Mouse (Mus musculus) embryonic facial prominence, embryonic 15.5 days (tissue): ENCODE results near the gene Zhx3. TPM values are rescaled to one million over a fixed set of nuclear protein-coding genes. Genes with fewer than 3 reads are reported as not detected.

Experiments used
- ATAC-seq: fragments of 200-750 bp; cut with Nextera tagmentation; 2 replicates; pipeline ENCODE4 v1.8.0; 2017; ENCODE audit warnings: low read depth, moderate TSS enrichment; ENCODE audit not compliant: insufficient number of reproducible peaks, low FRiP score, low TSS enrichment
- H3K27ac ChIP-seq: fragments of 300-500 bp; sonication (generic); replicated peaks from 2 replicates; pipeline ENCODE4 v1.5.1; 2015; ENCODE audit warnings: mild to moderate bottlenecking, inconsistent platforms
- H3K27me3 ChIP-seq: fragments of 300-500 bp; sonication (generic); 2 replicates; pipeline ENCODE4 v1.6.1; 2015; ENCODE audit warnings: inconsistent platforms
- H3K36me3 ChIP-seq: fragments of 300-500 bp; sonication (generic); 2 replicates; pipeline ENCODE4 v1.6.1; 2015; ENCODE audit warnings: mild to moderate bottlenecking, inconsistent platforms
- H3K4me1 ChIP-seq: fragments of 300-500 bp; sonication (generic); 2 replicates; pipeline ENCODE4 v1.6.1; 2015; ENCODE audit warnings: inconsistent platforms
- H3K4me2 ChIP-seq: fragments of 300-500 bp; sonication (generic); replicated peaks from 2 replicates; pipeline ENCODE4 v1.6.1; 2015; ENCODE audit warnings: mild to moderate bottlenecking, inconsistent platforms
- H3K4me3 ChIP-seq: fragments of 300-500 bp; sonication (generic); replicated peaks from 2 replicates; pipeline ENCODE4 v1.5.1; 2015; ENCODE audit warnings: mild to moderate bottlenecking, inconsistent platforms
- H3K9ac ChIP-seq: fragments of 300-500 bp; sonication (generic); 2 replicates; pipeline ENCODE4 v1.6.1; 2015; ENCODE audit warnings: inconsistent platforms
- H3K9me3 ChIP-seq: fragments of 300-500 bp; sonication (generic); replicated peaks from 2 replicates; pipeline ENCODE4 v1.6.1; 2016; ENCODE audit warnings: inconsistent platforms
- WGBS: fragments of 180-500 bp; shearing (Covaris S2); methylation state at CpG from one replicate; pipeline ENCODE4 v1.1.7; 2015; 5-methylcytosine and 5-hydroxymethylcytosine counted together
- polyA plus RNA-seq: library from polyadenylated mRNA; unstranded; fragments of >200 nt; fragmentation: Nextera tagmentation; extraction: Ambion mirVana; gene quantifications from 2 replicates; pipeline ENCODE4 v1.2.1, GENCODE M21; 2015

Zhx3 gene
- polyA plus RNA-seq, 1 experiment from 2014 or later: 14.3 TPM

DNA sequence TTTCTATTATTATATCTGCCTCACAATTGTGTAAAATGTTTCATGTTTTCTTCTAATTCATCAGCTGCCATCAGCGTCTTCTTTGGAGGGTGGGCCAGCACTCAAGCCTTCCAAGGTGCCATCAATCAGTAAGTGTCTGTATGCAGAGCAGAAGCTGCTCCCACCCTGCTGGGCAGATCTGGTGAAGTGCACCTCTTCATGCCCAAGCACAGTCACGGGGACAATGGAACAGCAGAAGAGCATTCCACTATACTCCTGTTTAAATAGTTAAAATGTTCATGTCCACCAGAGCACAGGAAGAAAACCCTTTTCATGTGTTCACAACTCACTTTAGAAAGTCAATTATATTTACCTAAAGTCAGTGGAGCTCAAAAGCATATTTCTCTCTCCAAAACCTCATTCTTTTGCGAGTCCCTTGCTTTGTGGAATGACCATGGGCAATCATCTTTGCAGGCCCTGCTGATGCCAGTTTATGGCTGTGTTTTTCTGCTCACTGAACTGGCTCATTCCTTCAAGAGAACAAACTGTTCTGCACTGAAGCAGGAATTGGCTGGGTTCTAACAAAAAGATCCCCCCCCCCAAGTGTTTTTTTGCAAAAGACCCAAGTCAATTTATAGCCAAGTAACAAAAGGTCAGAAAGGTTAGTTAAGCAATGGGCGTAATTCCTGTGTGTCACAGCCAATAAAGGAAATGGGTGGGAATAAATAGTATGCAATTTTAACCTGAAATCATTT, 67.8 kb downstream of the Zhx3 start:
- no peak overlapping the region for H3K27ac ChIP-seq
- H3K4me1 ChIP-seq: no peaks in the 10 kb centered on the region
- no peaks in the 10 kb centered on the region for H3K9me3 ChIP-seq
- WGBS: 73% methylated on average over 4 of the region's 4 CpGs
- no peaks in the 10 kb centered on the region for H3K36me3 ChIP-seq
- H3K4me3 ChIP-seq: no peak overlapping the region
- no peaks in the 10 kb centered on the region for H3K27me3 ChIP-seq
- H3K9ac ChIP-seq: no peak overlapping the region
- ATAC-seq: no peak
- H3K4me2 ChIP-seq: no peak overlapping the region

DNA sequence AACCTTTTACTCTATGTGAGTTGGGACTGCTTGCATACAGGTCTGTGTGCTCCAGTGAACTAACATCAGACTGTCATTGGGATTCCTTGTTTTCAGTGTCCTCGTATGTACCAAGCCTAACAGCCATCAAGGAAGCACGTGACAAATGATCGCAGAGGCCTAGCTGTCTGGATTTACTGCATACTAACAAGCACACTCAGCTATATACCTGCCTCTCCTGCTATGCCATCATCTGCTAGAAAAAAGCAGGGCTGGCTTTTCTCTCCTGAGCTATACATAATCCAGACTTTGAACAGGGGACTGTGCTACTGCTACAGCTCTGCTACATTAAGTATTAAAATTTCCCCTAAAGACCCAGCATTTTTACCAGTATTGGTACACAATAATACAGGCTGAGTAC, 70.5 kb downstream of the Zhx3 start:
- Histone ChIP-seq H3K9me3 (no peaks in the 10 kb centered on the region), H3K9ac (no peak overlapping the region), H3K27me3 (no peaks in the 10 kb centered on the region), H3K4me3 (no peak overlapping the region), H3K36me3 (no peaks in the 10 kb centered on the region), H3K27ac (no peak overlapping the region), H3K4me2 (no peak overlapping the region), H3K4me1 (no peaks in the 10 kb centered on the region)
- 85% methylated on average over 3 of the region's 3 CpGs for WGBS
- no peak for ATAC-seq

DNA sequence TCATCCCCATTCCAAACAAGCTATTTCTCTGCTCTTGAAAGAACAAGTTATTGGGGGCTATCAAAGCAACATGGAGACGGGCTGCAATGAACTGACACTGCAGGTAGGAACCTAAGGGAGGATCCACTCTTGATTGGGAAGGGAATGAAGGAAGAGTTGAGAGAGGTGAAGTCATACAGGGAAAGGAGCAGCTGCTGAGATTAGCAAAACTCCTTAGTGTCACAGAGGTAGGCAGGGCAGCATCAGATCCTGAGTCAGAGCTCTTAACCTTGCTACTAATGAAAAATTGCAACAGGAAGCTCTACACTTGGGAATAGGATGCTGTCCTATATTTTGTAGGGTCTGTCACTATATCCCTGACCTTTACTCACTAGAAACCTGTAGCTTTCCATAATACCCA, 71.8 kb downstream of the Zhx3 start:
- H3K9me3 ChIP-seq: no peaks in the 10 kb centered on the region
- ATAC-seq: no peak
- 85% methylated on average over 1 of the region's 1 CpGs for WGBS

DNA sequence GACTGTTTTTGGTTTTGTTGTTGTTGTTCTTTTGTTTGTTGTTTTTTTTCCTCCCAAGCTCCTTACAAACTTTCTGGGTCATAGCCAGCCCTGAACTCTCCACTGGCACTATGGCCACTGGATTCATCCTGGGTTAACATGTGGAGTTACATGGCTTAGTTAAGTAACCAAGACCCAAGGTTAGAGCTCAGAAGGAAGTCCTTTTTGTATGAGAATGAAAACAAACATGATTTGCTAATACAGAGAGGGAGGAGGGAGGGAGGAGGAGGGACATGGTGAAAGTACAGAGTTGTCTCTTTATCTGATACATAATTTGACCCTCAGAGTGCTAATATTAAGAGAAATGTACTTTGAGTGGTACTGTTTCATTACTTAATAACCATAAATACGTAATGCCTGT, 74.6 kb downstream of the Zhx3 start:
- Histone ChIP-seq H3K9me3 (no peaks in the 10 kb centered on the region), H3K27me3 (no peaks in the 10 kb centered on the region), H3K4me1 (no peaks in the 10 kb centered on the region), H3K9ac (no peak overlapping the region), H3K4me2 (no peak overlapping the region), H3K27ac (no peak overlapping the region), H3K4me3 (no peak overlapping the region), H3K36me3 (no peaks in the 10 kb centered on the region)
- no peak for ATAC-seq
- WGBS: 72% methylated on average over 1 of the region's 1 CpGs

More for the DNA sequence above, 71.8 kb downstream of the Zhx3 start:
- Histone ChIP-seq H3K27me3 (no peaks in the 10 kb centered on the region), H3K36me3 (no peaks in the 10 kb centered on the region), H3K4me2 (no peak overlapping the region), H3K9ac (no peak overlapping the region), H3K4me3 (no peak overlapping the region), H3K4me1 (no peaks in the 10 kb centered on the region), H3K27ac (no peak overlapping the region)

DNA sequence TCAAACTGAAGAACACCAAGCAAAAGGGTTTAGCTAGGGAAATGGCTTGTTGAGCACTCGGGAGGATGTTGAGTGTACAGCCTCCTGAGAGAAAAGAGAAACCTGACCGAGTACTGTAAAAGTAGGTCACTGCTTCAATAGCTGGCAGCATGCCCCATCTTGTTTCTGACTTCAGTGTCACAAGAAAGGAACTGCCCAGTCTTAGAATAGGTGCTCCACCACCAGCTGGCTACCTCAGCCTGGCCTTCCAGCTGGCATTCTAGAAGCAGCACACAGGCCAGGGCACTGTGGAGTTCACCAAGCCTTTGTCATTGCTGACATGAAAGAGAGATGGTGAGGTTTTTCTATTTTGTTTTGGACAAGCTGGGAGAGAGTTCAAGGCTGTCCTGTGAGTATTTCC, 75.8 kb downstream of the Zhx3 start:
- Histone ChIP-seq H3K9ac (no peak overlapping the region), H3K27me3 (no peaks in the 10 kb centered on the region), H3K9me3 (no peaks in the 10 kb centered on the region), H3K36me3 (no peaks in the 10 kb centered on the region), H3K4me1 (no peaks in the 10 kb centered on the region), H3K27ac (no peak overlapping the region), H3K4me3 (no peak overlapping the region), H3K4me2 (no peak overlapping the region)
- WGBS: 48% methylated on average over 2 of the region's 2 CpGs
- ATAC-seq: no peak

DNA sequence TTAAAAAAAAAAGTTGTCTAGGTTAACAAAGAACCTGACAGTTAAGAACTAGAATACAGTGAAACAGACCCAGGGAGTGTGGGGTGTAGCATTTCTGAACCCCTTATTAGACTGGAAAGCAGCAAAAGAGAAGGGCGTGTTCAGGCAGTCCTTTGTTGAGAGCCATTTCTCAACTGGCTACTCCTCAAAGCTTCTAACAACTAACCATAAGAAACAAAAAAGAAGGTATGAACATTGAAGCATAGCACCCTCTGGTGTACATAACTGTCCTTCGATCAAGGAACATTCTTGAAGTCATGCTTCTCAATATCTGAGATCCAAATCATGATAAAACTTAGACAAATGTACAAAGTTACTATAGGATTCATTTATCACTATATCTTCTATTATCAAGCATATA, 79.7 kb downstream of the Zhx3 start:
- Histone ChIP-seq H3K9me3 (no peaks in the 10 kb centered on the region), H3K4me1 (no peaks in the 10 kb centered on the region), H3K36me3 (no peaks in the 10 kb centered on the region), H3K9ac (no peak overlapping the region), H3K4me3 (no peak overlapping the region), H3K27me3 (no peaks in the 10 kb centered on the region), H3K4me2 (no peak overlapping the region), H3K27ac (no peak overlapping the region)
- 55% methylated on average over 2 of the region's 2 CpGs for WGBS
- ATAC-seq: no peak

DNA sequence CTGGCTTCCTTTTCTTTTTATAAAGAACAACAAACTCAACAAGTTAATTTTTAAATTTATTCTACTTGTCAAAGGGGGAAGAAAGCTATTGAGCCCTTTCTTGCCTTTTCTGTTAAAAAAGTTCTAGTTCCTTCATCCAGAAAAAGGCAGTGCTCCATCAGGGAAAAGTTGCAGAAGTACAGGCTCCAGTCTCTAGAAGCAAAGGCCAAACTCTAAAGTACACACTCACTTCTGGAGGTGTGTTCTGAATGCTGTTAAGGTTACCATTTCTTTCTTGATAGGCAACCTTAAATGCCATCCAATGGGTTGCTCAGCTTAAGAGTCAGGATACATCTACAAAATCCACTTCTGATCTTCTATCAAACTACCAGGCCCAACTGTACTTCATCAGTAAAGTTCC, 83.1 kb downstream of the Zhx3 start:
- ATAC-seq: no peak

DNA sequence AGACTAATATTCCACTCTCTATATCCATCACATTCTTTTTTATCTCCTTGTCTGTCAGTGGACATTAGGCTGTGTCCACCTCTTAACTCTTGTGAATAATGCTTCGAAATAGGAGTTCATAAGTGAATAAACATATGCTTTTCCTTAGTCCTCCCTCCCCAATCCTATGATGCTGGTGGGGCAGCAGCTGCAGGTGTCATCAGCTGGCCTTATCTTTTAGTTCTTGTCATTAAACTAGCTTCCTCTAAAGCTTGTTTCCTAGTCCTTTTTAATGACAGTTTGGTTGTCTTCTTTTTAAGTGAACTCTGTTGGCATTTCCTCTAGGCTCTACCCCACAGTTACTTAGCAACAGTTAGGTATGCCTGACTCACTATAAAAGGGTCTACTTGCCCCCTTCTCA, 83.8 kb downstream of the Zhx3 start:
- Histone ChIP-seq H3K4me2 (no peak overlapping the region), H3K4me1 (peaks cover 4% of the 10 kb centered on the region; the same call in 1 of the 2 replicates), H3K27me3 (no peaks in the 10 kb centered on the region), H3K36me3 (no peaks in the 10 kb centered on the region), H3K9ac (no peak overlapping the region), H3K27ac (no peak overlapping the region), H3K9me3 (no peaks in the 10 kb centered on the region), H3K4me3 (no peak overlapping the region)
- 98% methylated on average over 1 of the region's 1 CpGs for WGBS
- ATAC-seq: no peak

More for the DNA sequence above, 83.1 kb downstream of the Zhx3 start:
- H3K27ac ChIP-seq: no peak overlapping the region
- peaks cover 4% of the 10 kb centered on the region; the same call in 1 of the 2 replicates for H3K4me1 ChIP-seq
- H3K9me3 ChIP-seq: no peaks in the 10 kb centered on the region
- no peaks in the 10 kb centered on the region for H3K36me3 ChIP-seq
- H3K27me3 ChIP-seq: no peaks in the 10 kb centered on the region
- no peak overlapping the region for H3K4me3 ChIP-seq
- H3K4me2 ChIP-seq: no peak overlapping the region
- no peak overlapping the region for H3K9ac ChIP-seq

DNA sequence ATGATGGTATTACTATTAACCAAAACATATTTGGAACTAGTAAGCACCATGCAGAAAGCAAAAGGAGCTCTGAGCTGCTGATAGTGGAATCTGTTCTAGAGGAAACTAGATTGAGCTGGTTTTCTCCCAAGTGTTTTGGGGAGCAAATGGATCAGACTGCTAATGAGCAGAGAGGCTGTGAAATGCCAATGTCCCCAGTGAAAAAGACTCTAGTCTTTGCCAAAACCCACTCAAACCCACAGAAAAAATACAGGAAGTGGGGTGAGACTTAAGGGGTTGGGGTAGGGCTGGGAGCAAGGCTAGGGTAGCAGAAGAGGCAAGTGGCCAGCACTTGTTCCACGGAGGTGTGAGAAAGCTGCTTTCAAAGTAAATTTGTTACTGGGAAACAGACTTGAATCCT, 86.5 kb downstream of the Zhx3 start:
- H3K36me3 ChIP-seq: peaks cover 5% of the 10 kb centered on the region
- H3K4me2 ChIP-seq: no peak overlapping the region
- no peak overlapping the region for H3K4me3 ChIP-seq
- no peaks in the 10 kb centered on the region for H3K9me3 ChIP-seq
- WGBS: 58% methylated on average over 1 of the region's 1 CpGs
- peaks cover 4% of the 10 kb centered on the region; the same call in 1 of the 2 replicates for H3K4me1 ChIP-seq
- no peak overlapping the region for H3K9ac ChIP-seq
- no peak for ATAC-seq
- H3K27ac ChIP-seq: no peak overlapping the region
- no peaks in the 10 kb centered on the region for H3K27me3 ChIP-seq

DNA sequence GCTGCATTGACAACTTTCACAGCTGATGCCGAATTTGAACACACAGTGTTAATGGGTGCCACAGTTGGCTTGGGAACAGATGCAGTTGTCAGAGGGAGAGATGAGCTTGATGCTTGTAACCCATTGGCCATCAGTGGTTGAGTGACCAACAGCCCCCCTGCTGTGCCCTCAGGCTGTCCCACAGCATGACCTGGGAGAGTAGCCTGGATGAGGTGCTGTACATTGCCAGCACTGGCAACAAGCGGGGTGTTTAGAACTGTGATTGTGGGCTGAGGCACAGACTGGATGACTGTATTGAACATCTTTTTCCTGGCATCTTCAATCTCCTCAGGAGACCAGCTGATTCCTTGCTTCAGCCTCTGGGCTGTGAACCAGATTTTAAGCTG, 92.0 kb downstream of the Zhx3 start:
- H3K36me3 ChIP-seq: peaks cover 29% of the 10 kb centered on the region
- no peak for ATAC-seq

DNA sequence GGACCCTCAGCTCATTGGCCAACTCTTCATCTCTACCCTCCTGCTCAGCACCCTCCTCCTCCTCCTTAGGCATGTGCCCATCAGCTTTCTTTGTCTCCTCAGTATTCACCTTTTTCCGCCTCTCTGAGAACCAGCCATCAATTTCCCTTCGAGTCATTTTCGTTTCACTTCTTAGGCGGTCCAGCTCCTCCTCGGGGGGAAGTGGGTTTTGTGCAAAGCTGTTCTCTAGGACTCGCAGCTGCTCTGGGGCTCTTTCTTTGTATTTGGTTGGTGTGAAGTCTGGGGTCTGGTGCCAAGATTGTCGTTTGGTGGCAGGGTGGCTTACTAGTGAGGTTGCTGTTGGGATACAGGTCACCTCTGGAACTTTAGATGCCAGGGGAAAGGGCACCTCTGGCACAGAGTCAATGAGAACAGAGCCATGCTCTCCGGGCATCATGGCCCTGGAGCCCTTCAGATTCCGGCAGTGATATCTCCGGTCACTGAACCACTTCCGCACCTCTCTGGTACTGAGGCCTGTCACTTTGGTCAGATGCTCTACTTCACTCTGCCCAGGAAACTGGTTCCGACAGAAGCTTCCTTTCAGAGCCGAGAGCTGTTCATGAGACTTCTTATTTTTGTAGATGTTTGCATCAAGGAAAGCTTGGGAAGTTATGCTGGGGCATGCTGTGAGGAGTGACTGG, 92.5 kb downstream of the Zhx3 start:
- ATAC-seq: no peak
- WGBS: 88% methylated on average over 13 of the region's 13 CpGs
- Histone ChIP-seq H3K27ac (no peak overlapping the region), H3K9me3 (no peaks in the 10 kb centered on the region), H3K27me3 (no peaks in the 10 kb centered on the region), H3K4me3 (no peak overlapping the region), H3K4me2 (no peak overlapping the region), H3K36me3 (peaks cover 29% of the 10 kb centered on the region), H3K9ac (no peak overlapping the region), H3K4me1 (no peaks in the 10 kb centered on the region)

More for the DNA sequence above, 92.0 kb downstream of the Zhx3 start:
- H3K9ac ChIP-seq: no peak overlapping the region
- 90% methylated on average over 2 of the region's 2 CpGs for WGBS
- H3K27me3 ChIP-seq: no peaks in the 10 kb centered on the region
- no peak overlapping the region for H3K4me3 ChIP-seq
- H3K9me3 ChIP-seq: no peaks in the 10 kb centered on the region
- no peaks in the 10 kb centered on the region; the same call in 1 of the 2 replicates for H3K4me1 ChIP-seq
- H3K4me2 ChIP-seq: no peak overlapping the region
- no peak overlapping the region for H3K27ac ChIP-seq

DNA sequence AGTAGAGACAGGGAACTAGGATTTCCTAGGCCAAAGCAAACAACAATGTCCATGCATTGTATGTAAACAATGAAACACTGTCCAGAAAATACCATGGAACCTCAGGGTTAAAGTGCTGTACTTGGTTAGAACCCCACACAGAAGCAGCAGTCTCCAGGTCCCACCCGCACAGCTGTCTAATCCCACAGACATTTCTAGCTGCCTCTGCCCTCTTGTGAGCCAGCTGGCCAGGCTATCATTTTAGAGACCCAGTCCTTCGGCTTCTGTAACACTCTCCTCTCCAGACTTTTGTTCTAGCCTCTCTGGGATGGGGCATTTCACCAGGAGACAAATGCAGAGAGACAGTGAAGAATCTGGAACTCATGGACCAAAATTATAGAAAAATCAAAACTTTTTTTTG, 94.8 kb downstream of the Zhx3 start:
- Histone ChIP-seq H3K4me3 (no peak overlapping the region), H3K9ac (no peak overlapping the region), H3K27me3 (no peaks in the 10 kb centered on the region), H3K27ac (no peak overlapping the region), H3K9me3 (no peaks in the 10 kb centered on the region), H3K4me2 (no peak overlapping the region), H3K4me1 (no peaks in the 10 kb centered on the region), H3K36me3 (peaks cover 29% of the 10 kb centered on the region)
- 75% methylated on average over 2 of the region's 2 CpGs for WGBS
- no peak; the same call in 1 of the 2 replicates for ATAC-seq
